Mouse (Mus musculus) heart, adult 8-10 months (tissue): ENCODE data around the gene Tas2r104. TPM values are rescaled to one million over a fixed set of nuclear protein-coding genes. Genes with fewer than 3 reads are reported as not detected.

ENCODE experiments used
- DNase-seq: peaks from one replicate; pipeline ENCODE4 v3.0.0; 2022; ENCODE audit warnings: low spot score
- total RNA-seq, 4 experiments: library from RNA; stranded (reverse); gene quantifications; 2 replicates each; pipeline ENCODE4 v1.2.4; 2022

Tas2r104 gene
- not detected for total RNA-seq

- DNase-seq = no peak
These were observed at the start of gene Tas2r104 for GRCm38 (mm10) chr6:131685644-131686043. Gene Tas2r104, minus strand, starts transcription at chr6:131685744.

- no peak for DNase-seq
These were observed 27.3 kb upstream of the Tas2r104 start for GRCm38 (mm10) chr6:131712803-131713202.

GRCm38 (mm10) chr6:131689963-131690362, 4.4 kb upstream of the Tas2r104 start, which contains the start of gene Tas2r114:
Gene Tas2r114, minus strand, starts transcription at chr6:131690063.
- DNase-seq = no peak

GRCm38 (mm10) chr6:131687395-131687794, 1.9 kb upstream of the Tas2r104 start, which contains the start of gene Tas2r105:
Gene Tas2r105, minus strand, starts transcription at chr6:131687495.
- no peak for DNase-seq

GRCm38 (mm10) chr6:131678786-131679185, 6.8 kb downstream of the Tas2r104 start, which contains the start of gene Tas2r106:
Gene Tas2r106, minus strand, starts transcription at chr6:131678886.
- no peak for DNase-seq

- DNase-seq = no peak
These were observed 25.5 kb downstream of the Tas2r104 start, which contains the start of gene Tas2r107 for GRCm38 (mm10) chr6:131660049-131660448. Gene Tas2r107, minus strand, starts transcription at chr6:131660149.

Other genes with a start within 250 kb of the Tas2r104 start
- not detected for gene 5430401F13Rik, start 199.3 kb downstream of the Tas2r104 start, total RNA-seq
- not detected for gene Gm6619, start 199.3 kb downstream of the Tas2r104 start, total RNA-seq
- gene Tas2r130, start 54.8 kb downstream of the Tas2r104 start, total RNA-seq = not detected
- gene Tas2r107, start 25.6 kb downstream of the Tas2r104 start, total RNA-seq = not detected
- gene Tas2r106, start 6.9 kb downstream of the Tas2r104 start, total RNA-seq = not detected
- gene Tas2r105, start 1.8 kb upstream of the Tas2r104 start, total RNA-seq = not detected
- not detected for gene Tas2r114, start 4.3 kb upstream of the Tas2r104 start, total RNA-seq